Mouse (Mus musculus): ENCODE measurements at regions not wholly inside any gene's neighbourhood (a gene's known extent, or its start where the extent isn't known, plus 50 kb on each side); places are given as distances from the start of the nearest gene placed in this dataset.

DNA sequence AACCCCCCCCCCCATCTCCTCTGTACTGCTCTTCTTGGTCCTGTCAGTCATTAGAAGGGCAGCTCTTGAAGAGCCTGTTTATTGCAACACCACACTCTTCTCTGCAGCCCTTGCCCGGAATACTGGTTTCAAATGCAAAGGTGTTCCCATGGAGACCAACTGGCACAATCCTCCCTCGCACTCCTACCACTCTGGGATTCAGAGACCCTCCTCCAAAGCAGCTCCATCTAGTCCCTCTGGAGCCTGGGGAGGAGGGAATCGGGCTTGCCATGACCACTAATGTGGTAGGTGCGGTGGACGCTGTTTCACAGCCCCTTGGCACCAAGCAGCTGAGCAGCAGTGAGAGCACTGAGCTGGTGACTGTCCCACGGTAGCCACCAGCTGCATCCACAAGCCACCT lies 83.1 kb downstream of the Stk35 start:
- no peak for TF ChIP-seq CTCF (IDR thresholded peaks at IDR 0.05; ENCODE audit: borderline replicate concordance, extremely low read depth, insufficient read depth, insufficient read length)
- TF ChIP-seq POLR2A (IDR thresholded peaks at IDR 0.05; ENCODE audit: borderline replicate concordance, extremely low read depth, insufficient read depth, insufficient read length, poor library complexity, severe bottlenecking), result no peak
- DNase-seq (ENCODE audit: low read depth), result peak; percentile 45

DNA sequence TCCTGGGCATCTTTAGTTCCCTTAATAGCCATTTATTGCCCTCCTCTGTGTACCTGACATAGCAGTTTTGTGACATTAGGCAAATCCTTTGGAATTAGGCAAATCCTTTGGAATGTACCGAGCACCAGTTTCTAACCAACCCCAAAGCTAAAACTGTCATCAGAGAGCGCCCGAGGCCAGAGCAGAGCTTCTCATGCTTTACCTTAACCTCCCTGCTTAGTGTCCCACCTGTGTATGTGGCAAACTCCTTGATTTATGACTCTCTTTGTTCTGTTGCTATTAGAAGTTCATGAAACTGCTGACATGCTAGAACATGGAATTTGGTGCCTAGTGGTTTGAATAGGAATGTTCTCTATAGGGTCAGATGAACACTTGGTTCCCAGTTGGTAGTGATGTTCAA lies 84.0 kb downstream of the Stk35 start:
- no peak for DNase-seq (ENCODE audit: low read depth)
- TF ChIP-seq POLR2A (IDR thresholded peaks at IDR 0.05; ENCODE audit: borderline replicate concordance, extremely low read depth, insufficient read depth, insufficient read length, poor library complexity, severe bottlenecking), result no peak
- TF ChIP-seq CTCF (IDR thresholded peaks at IDR 0.05; ENCODE audit: borderline replicate concordance, extremely low read depth, insufficient read depth, insufficient read length), result no peak

- no peak for TF ChIP-seq POLR2A (IDR thresholded peaks at IDR 0.05; ENCODE audit: borderline replicate concordance, extremely low read depth, insufficient read depth, insufficient read length, poor library complexity, severe bottlenecking)
- no peak for TF ChIP-seq CTCF (IDR thresholded peaks at IDR 0.05; ENCODE audit: borderline replicate concordance, extremely low read depth, insufficient read depth, insufficient read length)
- no peak for DNase-seq (ENCODE audit: low read depth)
These were observed 85.2 kb downstream of the Stk35 start for GRCm38 (mm10) chr2:129885536-129885935.

GRCm38 (mm10) chr2:129893231-129893630 lies 92.9 kb downstream of the Stk35 start:
- TF ChIP-seq CTCF (IDR thresholded peaks at IDR 0.05; ENCODE audit: borderline replicate concordance, extremely low read depth, insufficient read depth, insufficient read length) (no peak), POLR2A (IDR thresholded peaks at IDR 0.05; ENCODE audit: borderline replicate concordance, extremely low read depth, insufficient read depth, insufficient read length, poor library complexity, severe bottlenecking) (no peak)
- peak; percentile 59 for DNase-seq (ENCODE audit: low read depth)

DNA sequence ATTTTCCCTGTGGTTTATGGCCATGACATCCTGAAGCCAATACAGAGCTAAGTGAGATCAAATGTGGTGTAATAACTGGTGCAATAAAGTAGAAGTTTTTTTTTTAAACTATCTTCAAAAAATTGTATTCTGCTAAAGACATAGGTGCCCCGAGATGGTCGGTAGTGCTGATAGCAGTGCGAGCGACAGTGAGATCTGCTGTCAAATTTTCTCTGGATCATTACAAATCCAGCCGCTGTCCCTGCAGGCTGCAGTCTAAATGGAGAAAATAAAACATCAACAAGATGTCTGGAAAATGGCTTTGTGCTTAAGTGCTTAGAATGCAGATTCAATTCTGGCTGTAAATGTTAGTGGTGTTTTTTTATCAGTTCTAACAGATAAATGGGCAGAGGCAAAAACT lies 93.5 kb downstream of the Stk35 start:
- DNase-seq (ENCODE audit: low read depth), result no peak

DNA sequence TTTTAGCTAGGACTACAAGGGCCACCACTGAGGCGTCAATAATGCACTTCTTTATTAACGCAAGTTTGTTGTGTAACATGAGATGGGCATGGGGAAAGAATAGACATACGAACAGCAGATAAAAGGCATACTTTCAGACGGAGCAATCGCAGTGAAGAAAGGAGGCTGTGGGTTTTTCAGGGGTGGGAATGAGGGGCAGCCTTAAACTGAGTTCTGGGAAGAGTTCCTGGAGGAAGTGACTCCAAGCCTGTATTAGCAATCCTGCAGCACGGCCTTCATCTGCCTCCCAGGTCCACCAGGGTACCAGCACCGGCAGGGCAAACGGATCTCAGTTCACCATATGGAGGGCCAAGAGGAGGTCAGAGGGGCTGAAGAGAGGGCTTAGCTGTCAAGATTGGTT lies 94.6 kb downstream of the Stk35 start:
- no peak for DNase-seq (ENCODE audit: low read depth)
- TF ChIP-seq POLR2A (IDR thresholded peaks at IDR 0.05; ENCODE audit: borderline replicate concordance, extremely low read depth, insufficient read depth, insufficient read length, poor library complexity, severe bottlenecking), result no peak
- no peak for TF ChIP-seq CTCF (IDR thresholded peaks at IDR 0.05; ENCODE audit: borderline replicate concordance, extremely low read depth, insufficient read depth, insufficient read length)

More for the DNA sequence above, 93.5 kb downstream of the Stk35 start:
- TF ChIP-seq POLR2A (IDR thresholded peaks at IDR 0.05; ENCODE audit: borderline replicate concordance, extremely low read depth, insufficient read depth, insufficient read length, poor library complexity, severe bottlenecking), result no peak
- TF ChIP-seq CTCF (IDR thresholded peaks at IDR 0.05; ENCODE audit: borderline replicate concordance, extremely low read depth, insufficient read depth, insufficient read length), result no peak

DNA sequence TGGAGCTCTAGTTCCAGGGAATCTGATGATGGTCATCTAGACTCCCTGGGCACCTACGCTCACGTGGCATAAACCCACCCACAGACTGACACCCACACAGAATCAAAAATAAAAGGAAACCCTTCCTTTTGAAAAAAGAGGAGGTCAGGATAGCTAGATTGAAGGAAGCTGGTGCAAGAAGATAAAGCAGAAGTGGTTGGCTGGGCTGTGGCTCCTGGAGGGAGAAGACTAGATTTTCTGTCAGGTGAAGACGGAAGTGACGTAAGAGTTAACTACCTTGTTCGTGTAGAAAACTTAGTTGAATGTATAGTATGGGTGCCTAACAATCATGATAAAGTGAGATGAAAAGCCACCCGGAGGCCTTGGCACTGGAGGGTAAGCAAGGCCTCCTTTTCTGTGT lies 95.1 kb downstream of the Stk35 start:
- DNase-seq (ENCODE audit: low read depth), result no peak
- no peak for TF ChIP-seq CTCF (IDR thresholded peaks at IDR 0.05; ENCODE audit: borderline replicate concordance, extremely low read depth, insufficient read depth, insufficient read length)
- no peak for TF ChIP-seq POLR2A (IDR thresholded peaks at IDR 0.05; ENCODE audit: borderline replicate concordance, extremely low read depth, insufficient read depth, insufficient read length, poor library complexity, severe bottlenecking)

GRCm38 (mm10) chr2:129896696-129897095 lies 96.4 kb downstream of the Stk35 start:
- no peak for DNase-seq (ENCODE audit: low read depth)

GRCm38 (mm10) chr2:129903383-129904135 lies 103.2 kb downstream of the Stk35 start:
- TF ChIP-seq CTCF (IDR thresholded peaks at IDR 0.05; ENCODE audit: borderline replicate concordance, extremely low read depth, insufficient read depth, insufficient read length), result no peak
- no peak for TF ChIP-seq POLR2A (IDR thresholded peaks at IDR 0.05; ENCODE audit: borderline replicate concordance, extremely low read depth, insufficient read depth, insufficient read length, poor library complexity, severe bottlenecking)
- no peak for DNase-seq (ENCODE audit: low read depth)

More at GRCm38 (mm10) chr2:129896696-129897095, 96.4 kb downstream of the Stk35 start:
- TF ChIP-seq POLR2A (IDR thresholded peaks at IDR 0.05; ENCODE audit: borderline replicate concordance, extremely low read depth, insufficient read depth, insufficient read length, poor library complexity, severe bottlenecking) (no peak), CTCF (IDR thresholded peaks at IDR 0.05; ENCODE audit: borderline replicate concordance, extremely low read depth, insufficient read depth, insufficient read length) (no peak)

GRCm38 (mm10) chr2:129904753-129905152 lies 104.4 kb downstream of the Stk35 start:
- TF ChIP-seq CTCF (IDR thresholded peaks at IDR 0.05; ENCODE audit: borderline replicate concordance, extremely low read depth, insufficient read depth, insufficient read length), result peak; percentile 57; the same call in 1 of the 2 replicates
- no peak for TF ChIP-seq POLR2A (IDR thresholded peaks at IDR 0.05; ENCODE audit: borderline replicate concordance, extremely low read depth, insufficient read depth, insufficient read length, poor library complexity, severe bottlenecking)
- DNase-seq (ENCODE audit: low read depth), result peak; percentile 71

DNA sequence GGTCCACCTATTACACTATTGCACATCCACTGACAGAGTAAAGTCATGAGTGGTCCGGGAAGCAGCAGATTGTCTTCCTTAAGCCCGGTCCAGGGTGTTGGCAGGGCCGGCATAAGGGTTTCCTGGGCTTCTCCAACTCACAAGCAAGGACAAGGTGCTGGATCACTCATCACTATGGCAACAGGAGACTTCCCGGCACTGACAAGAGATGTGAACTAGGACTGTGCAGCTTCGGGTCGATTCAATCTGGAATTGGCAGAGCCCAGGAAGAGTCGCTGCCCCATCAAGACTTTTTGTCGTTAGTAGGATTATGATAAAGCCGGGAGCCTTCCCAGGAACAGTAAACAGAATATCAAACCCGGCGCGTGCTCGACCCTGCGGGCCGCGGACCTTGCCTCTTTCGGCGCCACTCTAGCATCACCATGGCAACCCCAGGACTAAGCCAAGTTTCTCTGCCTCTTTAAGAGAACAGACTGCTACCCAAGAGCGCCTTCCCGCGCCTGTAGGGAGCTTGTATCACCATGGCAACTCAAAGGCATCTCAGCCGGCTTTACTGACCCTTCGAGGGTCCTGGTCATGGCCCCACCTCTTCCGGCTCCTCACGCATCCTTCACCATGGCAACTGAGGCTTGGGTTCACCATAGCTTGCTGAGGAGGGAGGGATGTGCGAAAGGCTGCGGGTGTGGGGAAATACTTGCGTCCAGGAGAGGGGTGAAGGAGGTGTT lies 103.3 kb upstream of the Tgm3 start:
- TF ChIP-seq POLR2A (IDR thresholded peaks at IDR 0.05; ENCODE audit: borderline replicate concordance, extremely low read depth, insufficient read depth, insufficient read length, poor library complexity, severe bottlenecking), result no peak
- no peak for TF ChIP-seq CTCF (IDR thresholded peaks at IDR 0.05; ENCODE audit: borderline replicate concordance, extremely low read depth, insufficient read depth, insufficient read length)
- DNase-seq (ENCODE audit: low read depth), result peak; percentile 96
